In the genomic region with DNA sequence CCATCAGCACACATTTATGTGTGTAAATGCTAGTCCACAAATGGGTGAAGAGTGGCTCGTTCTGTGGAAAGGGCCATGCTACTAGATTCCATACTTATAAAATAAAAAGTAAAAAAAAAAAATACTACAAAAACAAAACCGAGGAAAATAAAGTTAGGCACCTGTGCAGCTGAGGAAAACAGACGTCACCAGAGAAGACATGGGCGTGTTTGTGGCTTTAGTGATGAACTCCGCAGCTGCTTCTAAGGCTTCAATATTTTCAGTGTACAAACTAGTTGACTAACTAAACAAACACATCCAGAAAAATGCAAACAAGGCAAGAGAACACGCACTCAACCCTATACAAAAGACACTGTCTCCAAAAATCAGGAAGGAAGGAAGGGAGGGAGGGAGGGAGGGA, we compare ENCODE assay signal across 26 mouse cellular contexts. TPM values are rescaled to one million over a fixed set of nuclear protein-coding genes. Genes with fewer than 3 reads are reported as not detected.
DNase-seq lines count a peak whose midpoint lies in the region; ATAC-seq and TF ChIP-seq lines count a peak whose summit lies in the region.
"Had no signal": no experiment of that assay in that cellular context is flagged by ENCODE, and none has a peak within 500 bp of the region (broad histone marks: within the 10 kb centered on the region; RNA-seq: fewer than 3 reads in every experiment).

No protein-coding gene starts in this region.

- TF ChIP-seq CTCF in bone marrow macrophage, adult 2 months (IDR thresholded peaks at IDR 0.05; ENCODE audit: low read depth, low read length) = no peak
- TF ChIP-seq CTCF in lung, postnatal 0 days (IDR thresholded peaks at IDR 0.05) = no peak

- no peak overlapping the region for H3K4me3 ChIP-seq in forebrain, embryonic 13.5 days
- H3K4me3 ChIP-seq in forebrain, embryonic 10.5 days = no peak overlapping the region
- no peak overlapping the region for H3K4me3 ChIP-seq in kidney, embryonic 15.5 days (replicated peaks)
- no peak overlapping the region for H3K4me3 ChIP-seq in bone marrow macrophage, adult 2 months (ENCODE audit: insufficient read depth, low read length)
- no peak overlapping the region for H3K4me3 ChIP-seq in lung, postnatal 0 days (ENCODE audit: low read depth, low read length)
- H3K4me3 ChIP-seq: embryonic facial prominence, embryonic 10.5 days; embryonic facial prominence, embryonic 15.5 days; hindbrain, embryonic 12.5 days; limb, embryonic 12.5 days; liver, embryonic 15.5 days; neural tube, embryonic 15.5 days had no signal

- H3K27ac ChIP-seq in forebrain, embryonic 13.5 days = 0 out of 2 replicates have a peak overlapping the region, but pooled peaks have one; percentile 25
- H3K27ac ChIP-seq in forebrain, embryonic 10.5 days = no peak overlapping the region
- 0 out of 2 replicates have a peak overlapping the region, but pooled peaks have one; percentile 18 for H3K27ac ChIP-seq in kidney, embryonic 15.5 days
- H3K27ac ChIP-seq in bone marrow macrophage, adult 2 months (ENCODE audit: insufficient read depth, low read depth, low read length) = peak overlapping the region; percentile 78
- H3K27ac ChIP-seq in lung, postnatal 0 days (ENCODE audit: low read length) = no peak overlapping the region
- H3K27ac ChIP-seq: embryonic facial prominence, embryonic 10.5 days; hindbrain, embryonic 12.5 days; limb, embryonic 12.5 days had no signal

- peaks cover 20% of the 10 kb centered on the region for H3K4me1 ChIP-seq in forebrain, embryonic 13.5 days
- H3K4me1 ChIP-seq in forebrain, embryonic 10.5 days = peaks cover 13% of the 10 kb centered on the region
- H3K4me1 ChIP-seq in kidney, embryonic 15.5 days = peaks cover 34% of the 10 kb centered on the region
- peaks cover 21% of the 10 kb centered on the region for H3K4me1 ChIP-seq in bone marrow macrophage, adult 2 months (ENCODE audit: control insufficient read depth, insufficient read depth, low read length)
- peaks cover 9% of the 10 kb centered on the region; the same call in 1 of the 2 replicates for H3K4me1 ChIP-seq in lung, postnatal 0 days (ENCODE audit: insufficient read depth, low read depth, low read length)

- WGBS in forebrain, embryonic 13.5 days = 90% methylated on average over 6 of the region's 6 CpGs
- 89% methylated on average over 6 of the region's 6 CpGs for WGBS in forebrain, embryonic 10.5 days
- WGBS in kidney, embryonic 15.5 days = 73% methylated on average over 6 of the region's 6 CpGs
- WGBS in lung, postnatal 0 days = 59% methylated on average over 6 of the region's 6 CpGs

- ATAC-seq in forebrain, embryonic 13.5 days = no peak
- ATAC-seq in kidney, embryonic 15.5 days (replicated peaks; ENCODE audit: low FRiP score) = no peak
- no peak for ATAC-seq in lung, postnatal 0 days
- ATAC-seq: forebrain, embryonic 16.5 days had no signal

- TF ChIP-seq POLR2A in bone marrow macrophage, adult 2 months (IDR thresholded peaks at IDR 0.05; ENCODE audit: borderline replicate concordance, low read depth, low read length) = no peak

- H3K4me2 ChIP-seq in forebrain, embryonic 13.5 days = no peak overlapping the region
- H3K4me2 ChIP-seq in kidney, embryonic 15.5 days = no peak overlapping the region
- H3K4me2 ChIP-seq in lung, postnatal 0 days (replicated peaks; ENCODE audit: low read depth, low read length) = no peak overlapping the region
- H3K4me2 ChIP-seq: embryonic facial prominence, embryonic 15.5 days; hindbrain, embryonic 12.5 days; limb, embryonic 12.5 days; liver, embryonic 15.5 days; lung, embryonic 14.5 days; neural tube, embryonic 15.5 days had no signal

- no peaks in the 10 kb centered on the region for H3K9me3 ChIP-seq in forebrain, embryonic 13.5 days (replicated peaks)
- no peaks in the 10 kb centered on the region for H3K9me3 ChIP-seq in forebrain, embryonic 10.5 days
- no peaks in the 10 kb centered on the region for H3K9me3 ChIP-seq in kidney, embryonic 15.5 days (replicated peaks)
- H3K9me3 ChIP-seq in lung, postnatal 0 days (ENCODE audit: low read length) = no peaks in the 10 kb centered on the region
- H3K9me3 ChIP-seq: embryonic facial prominence, embryonic 10.5 days; embryonic facial prominence, embryonic 15.5 days; hindbrain, embryonic 12.5 days; limb, embryonic 12.5 days; liver, embryonic 15.5 days; neural tube, embryonic 15.5 days had no signal

- H3K27me3 ChIP-seq in forebrain, embryonic 13.5 days = no peaks in the 10 kb centered on the region
- no peaks in the 10 kb centered on the region for H3K27me3 ChIP-seq in forebrain, embryonic 10.5 days (ENCODE audit: poor library complexity, severe bottlenecking)
- H3K27me3 ChIP-seq in kidney, embryonic 15.5 days = no peaks in the 10 kb centered on the region
- H3K27me3 ChIP-seq in lung, postnatal 0 days (replicated peaks; ENCODE audit: insufficient read depth, low read length) = no peaks in the 10 kb centered on the region
- H3K27me3 ChIP-seq: embryonic facial prominence, embryonic 15.5 days; hindbrain, embryonic 12.5 days; limb, embryonic 12.5 days; liver, embryonic 15.5 days; neural tube, embryonic 15.5 days had no signal

- TF ChIP-seq EP300 in lung, postnatal 0 days (IDR thresholded peaks at IDR 0.05) = no peak

- peaks cover 19% of the 10 kb centered on the region for H3K36me3 ChIP-seq in forebrain, embryonic 13.5 days (ENCODE audit: poor library complexity, severe bottlenecking)
- peaks cover 64% of the 10 kb centered on the region for H3K36me3 ChIP-seq in forebrain, embryonic 10.5 days (replicated peaks)
- peaks cover 46% of the 10 kb centered on the region for H3K36me3 ChIP-seq in kidney, embryonic 15.5 days
- peaks cover 3% of the 10 kb centered on the region; the same call in 1 of the 2 replicates for H3K36me3 ChIP-seq in lung, postnatal 0 days (ENCODE audit: insufficient read depth, low read length)

- DNase-seq in forebrain, embryonic 10.5 days (ENCODE audit: extremely low spot score, low spot score) = no peak
- no peak for DNase-seq in kidney, postnatal 14 days
- peak; percentile 81 for DNase-seq in CD4-positive helper T cell, adult 2 months (ENCODE audit: low read depth, low spot score)
- DNase-seq in lung, postnatal 0 days (ENCODE audit: low spot score) = no peak
- no peak for DNase-seq in lung, postnatal 25 days (ENCODE audit: low spot score)
- DNase-seq: adrenal gland, adult 2 months; adrenal gland, postnatal 36 days; cerebellum, adult 2 months; cerebellum, postnatal 14 days; kidney, adult 11 months; kidney, postnatal 36 days; lung, embryonic 14.5 days; lung, postnatal 4 days; midbrain, embryonic 14.5 days; right cerebral cortex, postnatal 25 days; spleen, adult 18-20 months had no signal

- H3K9ac ChIP-seq in forebrain, embryonic 13.5 days = no peak overlapping the region
- no peak overlapping the region for H3K9ac ChIP-seq in kidney, embryonic 15.5 days
- no peak overlapping the region for H3K9ac ChIP-seq in lung, postnatal 0 days (replicated peaks; ENCODE audit: low read depth)
- H3K9ac ChIP-seq: embryonic facial prominence, embryonic 15.5 days; hindbrain, embryonic 12.5 days; limb, embryonic 12.5 days; liver, embryonic 15.5 days; lung, embryonic 14.5 days; neural tube, embryonic 15.5 days had no signal

RNA-seq across cellular contexts. Expression of gene Chd2, which starts 18.4 kb away (rescaled TPM):
- polyA plus RNA-seq in forebrain, embryonic 13.5 days (2015; fragmentation: Nextera tagmentation; extraction: Ambion mirVana) = 62.8 TPM in 2 replicates
- polyA plus RNA-seq in forebrain, embryonic 10.5 days (2016; fragmentation: Nextera tagmentation; extraction: Ambion mirVana) = 45.1 and 45.7 TPM in 2 replicates
- 56.6 and 61.7 TPM in 2 replicates for polyA plus RNA-seq in kidney, embryonic 15.5 days (2015; fragmentation: Nextera tagmentation; extraction: Ambion mirVana)
- polyA plus RNA-seq in bone marrow macrophage, adult 2 months (2012; ENCODE audit: insufficient read depth, insufficient read length, missing spikeins) = 44.4 and 47.9 TPM in 2 replicates
- polyA plus RNA-seq in lung, postnatal 0 days (2015; fragmentation: Nextera tagmentation; extraction: Ambion mirVana) = 38.0 and 39.9 TPM in 2 replicates

Comparison
In these comparisons a context has a peak if more than half of its experiments do, and no peak if none do; other contexts are left out.
1. H3K27ac ChIP-seq: peak in forebrain, embryonic 13.5 days (single experiment), kidney, embryonic 15.5 days (single experiment) and bone marrow macrophage, adult 2 months (single experiment); none in forebrain, embryonic 10.5 days (single experiment) and lung, postnatal 0 days (single experiment).